Mouse (Mus musculus): Measurements from ENCODE around the gene Endou. TPM values are rescaled to one million over a fixed set of nuclear protein-coding genes. Genes with fewer than 3 reads are reported as not detected.

Gene Endou
- polyA plus RNA-seq, 1 experiment from 2014 or later, result not detected

DNA sequence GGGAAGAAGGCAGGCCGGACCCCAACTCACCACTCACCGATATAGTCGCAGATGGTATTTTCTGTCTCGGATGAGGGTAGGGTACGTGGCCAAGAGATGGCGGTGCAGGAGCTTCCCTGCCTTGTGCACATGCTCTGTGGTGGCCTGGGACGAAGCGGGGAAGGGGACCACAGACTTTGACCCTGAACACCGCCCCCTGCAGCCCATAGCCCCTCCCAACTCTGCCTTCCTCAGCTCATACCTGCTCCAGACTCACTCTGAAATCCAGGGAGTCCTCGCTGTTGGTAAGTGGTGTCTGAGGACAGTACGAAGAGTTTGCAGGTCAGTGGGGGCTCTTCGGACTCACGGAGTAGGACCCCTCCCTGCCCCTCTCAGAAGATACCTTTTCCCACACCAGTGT, 30.3 kb upstream of the Endou start:
- Histone ChIP-seq H3K27me3 (ENCODE audit: control insufficient read depth, insufficient read depth, low read length) (peaks cover under 1% of the 10 kb centered on the region; the same call in 1 of the 2 replicates), H3K27ac (ENCODE audit: low read depth, low read length) (no peak overlapping the region), H3K36me3 (ENCODE audit: control insufficient read depth, insufficient read depth, low read length) (no peaks in the 10 kb centered on the region), H3K4me1 (ENCODE audit: control insufficient read depth, insufficient read depth, low read length) (peaks cover 13% of the 10 kb centered on the region), H3K9ac (replicated peaks; ENCODE audit: low read depth, low read length) (no peak overlapping the region), H3K4me2 (ENCODE audit: low read depth, low read length) (no peak overlapping the region), H3K4me3 (ENCODE audit: low read depth, low read length) (no peak overlapping the region), H3K9me3 (ENCODE audit: control insufficient read depth, low read length) (no peaks in the 10 kb centered on the region)
- 45% methylated on average over 13 of the region's 13 CpGs for WGBS
- no peak for ATAC-seq (ENCODE audit: low read depth)

DNA sequence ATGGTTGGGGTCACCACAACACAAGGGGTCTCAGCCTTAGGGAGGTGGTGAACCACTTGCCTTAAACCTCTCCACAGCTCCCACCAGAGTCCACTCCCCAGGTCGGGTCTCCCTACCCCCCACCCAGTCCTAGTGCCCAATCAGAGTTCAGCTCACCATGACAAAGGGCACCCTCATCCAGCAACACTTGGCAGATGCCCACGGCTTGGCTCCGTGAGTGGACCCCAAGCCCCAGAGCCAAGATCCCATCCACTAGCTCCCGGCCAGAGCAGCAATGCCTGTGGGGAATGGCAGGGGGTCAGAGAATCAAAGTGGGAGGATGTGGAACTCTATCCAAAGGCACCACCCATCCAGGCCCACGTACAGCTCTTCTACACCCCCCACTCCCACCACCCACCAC, 29.8 kb upstream of the Endou start:
- Histone ChIP-seq H3K27ac (ENCODE audit: low read depth, low read length) (no peak overlapping the region), H3K4me1 (ENCODE audit: control insufficient read depth, insufficient read depth, low read length) (peaks cover 9% of the 10 kb centered on the region), H3K9ac (replicated peaks; ENCODE audit: low read depth, low read length) (no peak overlapping the region), H3K36me3 (ENCODE audit: control insufficient read depth, insufficient read depth, low read length) (no peaks in the 10 kb centered on the region), H3K4me3 (ENCODE audit: low read depth, low read length) (no peak overlapping the region), H3K4me2 (ENCODE audit: low read depth, low read length) (no peak overlapping the region), H3K9me3 (ENCODE audit: control insufficient read depth, low read length) (no peaks in the 10 kb centered on the region), H3K27me3 (ENCODE audit: control insufficient read depth, insufficient read depth, low read length) (no peaks in the 10 kb centered on the region)
- no peak for ATAC-seq (ENCODE audit: low read depth)
- WGBS, result 60% methylated on average over 5 of the region's 5 CpGs

- H3K27me3 ChIP-seq (ENCODE audit: control insufficient read depth, insufficient read depth, low read length), result no peaks in the 10 kb centered on the region
- WGBS, result 86% methylated on average over 9 of the region's 9 CpGs
- no peak for ATAC-seq (ENCODE audit: low read depth)
- H3K9me3 ChIP-seq (ENCODE audit: control insufficient read depth, low read length), result no peaks in the 10 kb centered on the region
- H3K27ac ChIP-seq (ENCODE audit: low read depth, low read length), result no peak overlapping the region
- H3K4me2 ChIP-seq (ENCODE audit: low read depth, low read length), result no peak overlapping the region
- no peak overlapping the region for H3K9ac ChIP-seq (replicated peaks; ENCODE audit: low read depth, low read length)
- H3K4me3 ChIP-seq (ENCODE audit: low read depth, low read length), result no peak overlapping the region
- no peaks in the 10 kb centered on the region for H3K36me3 ChIP-seq (ENCODE audit: control insufficient read depth, insufficient read depth, low read length)
- H3K4me1 ChIP-seq (ENCODE audit: control insufficient read depth, insufficient read depth, low read length), result peaks cover 5% of the 10 kb centered on the region; the same call in 1 of the 2 replicates
Observed at GRCm38 (mm10) chr15:97760006-97760405, 28.9 kb upstream of the Endou start.

DNA sequence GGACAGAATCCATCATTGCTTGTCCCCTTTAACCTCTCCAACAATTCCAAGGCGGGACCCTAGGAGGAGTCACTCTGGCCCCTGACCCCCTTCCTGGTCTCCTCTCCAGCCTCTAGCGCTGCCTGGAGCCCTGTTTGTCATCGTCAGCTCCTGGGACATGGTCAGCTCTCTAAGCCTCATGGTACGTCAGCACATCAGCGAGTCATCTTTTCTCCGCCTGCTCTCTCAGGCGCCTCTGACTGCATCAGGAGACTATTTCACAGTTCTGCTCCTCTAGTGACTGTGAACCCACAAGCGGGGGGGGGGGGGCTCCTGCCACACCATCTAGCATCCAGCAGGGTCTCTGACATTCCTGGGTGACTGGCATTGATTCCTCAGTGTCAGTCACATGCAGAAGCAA, 24.2 kb upstream of the Endou start:
- Histone ChIP-seq H3K36me3 (ENCODE audit: control insufficient read depth, insufficient read depth, low read length) (no peaks in the 10 kb centered on the region), H3K4me2 (ENCODE audit: low read depth, low read length) (no peak overlapping the region), H3K4me3 (ENCODE audit: low read depth, low read length) (no peak overlapping the region), H3K9me3 (ENCODE audit: control insufficient read depth, low read length) (no peaks in the 10 kb centered on the region), H3K27me3 (ENCODE audit: control insufficient read depth, insufficient read depth, low read length) (no peaks in the 10 kb centered on the region), H3K4me1 (ENCODE audit: control insufficient read depth, insufficient read depth, low read length) (peaks cover 12% of the 10 kb centered on the region; the same call in 1 of the 2 replicates), H3K9ac (replicated peaks; ENCODE audit: low read depth, low read length) (no peak overlapping the region), H3K27ac (ENCODE audit: low read depth, low read length) (no peak overlapping the region)
- WGBS, result 53% methylated on average over 8 of the region's 8 CpGs
- no peak for ATAC-seq (ENCODE audit: low read depth)

GRCm38 (mm10) chr15:97754476-97754875, 23.3 kb upstream of the Endou start:
- ATAC-seq (ENCODE audit: low read depth), result no peak
- 59% methylated on average over 6 of the region's 6 CpGs for WGBS
- no peak overlapping the region for H3K9ac ChIP-seq (replicated peaks; ENCODE audit: low read depth, low read length)

GRCm38 (mm10) chr15:97752491-97752890, 21.4 kb upstream of the Endou start:
- Histone ChIP-seq H3K36me3 (ENCODE audit: control insufficient read depth, insufficient read depth, low read length) (no peaks in the 10 kb centered on the region), H3K27me3 (ENCODE audit: control insufficient read depth, insufficient read depth, low read length) (no peaks in the 10 kb centered on the region), H3K4me1 (ENCODE audit: control insufficient read depth, insufficient read depth, low read length) (peaks cover 14% of the 10 kb centered on the region; the same call in 1 of the 2 replicates), H3K9ac (replicated peaks; ENCODE audit: low read depth, low read length) (no peak overlapping the region), H3K9me3 (ENCODE audit: control insufficient read depth, low read length) (no peaks in the 10 kb centered on the region), H3K4me2 (ENCODE audit: low read depth, low read length) (no peak overlapping the region), H3K4me3 (ENCODE audit: low read depth, low read length) (no peak overlapping the region), H3K27ac (ENCODE audit: low read depth, low read length) (no peak overlapping the region)
- WGBS, result 90% methylated on average over 5 of the region's 5 CpGs
- ATAC-seq (ENCODE audit: low read depth), result no peak

More at GRCm38 (mm10) chr15:97754476-97754875, 23.3 kb upstream of the Endou start:
- Histone ChIP-seq H3K27ac (ENCODE audit: low read depth, low read length) (no peak overlapping the region), H3K9me3 (ENCODE audit: control insufficient read depth, low read length) (no peaks in the 10 kb centered on the region), H3K4me2 (ENCODE audit: low read depth, low read length) (no peak overlapping the region), H3K4me1 (ENCODE audit: control insufficient read depth, insufficient read depth, low read length) (peaks cover 14% of the 10 kb centered on the region; the same call in 1 of the 2 replicates), H3K27me3 (ENCODE audit: control insufficient read depth, insufficient read depth, low read length) (no peaks in the 10 kb centered on the region), H3K4me3 (ENCODE audit: low read depth, low read length) (no peak overlapping the region), H3K36me3 (ENCODE audit: control insufficient read depth, insufficient read depth, low read length) (no peaks in the 10 kb centered on the region)

- Histone ChIP-seq H3K4me1 (ENCODE audit: control insufficient read depth, insufficient read depth, low read length) (peaks cover 14% of the 10 kb centered on the region; the same call in 1 of the 2 replicates), H3K9me3 (ENCODE audit: control insufficient read depth, low read length) (no peaks in the 10 kb centered on the region), H3K4me3 (ENCODE audit: low read depth, low read length) (no peak overlapping the region), H3K36me3 (ENCODE audit: control insufficient read depth, insufficient read depth, low read length) (no peaks in the 10 kb centered on the region), H3K9ac (replicated peaks; ENCODE audit: low read depth, low read length) (no peak overlapping the region), H3K27me3 (ENCODE audit: control insufficient read depth, insufficient read depth, low read length) (no peaks in the 10 kb centered on the region), H3K27ac (ENCODE audit: low read depth, low read length) (no peak overlapping the region), H3K4me2 (ENCODE audit: low read depth, low read length) (no peak overlapping the region)
- 81% methylated on average over 2 of the region's 2 CpGs for WGBS
- no peak for ATAC-seq (ENCODE audit: low read depth)
Observed at GRCm38 (mm10) chr15:97751676-97752075, 20.5 kb upstream of the Endou start.

DNA sequence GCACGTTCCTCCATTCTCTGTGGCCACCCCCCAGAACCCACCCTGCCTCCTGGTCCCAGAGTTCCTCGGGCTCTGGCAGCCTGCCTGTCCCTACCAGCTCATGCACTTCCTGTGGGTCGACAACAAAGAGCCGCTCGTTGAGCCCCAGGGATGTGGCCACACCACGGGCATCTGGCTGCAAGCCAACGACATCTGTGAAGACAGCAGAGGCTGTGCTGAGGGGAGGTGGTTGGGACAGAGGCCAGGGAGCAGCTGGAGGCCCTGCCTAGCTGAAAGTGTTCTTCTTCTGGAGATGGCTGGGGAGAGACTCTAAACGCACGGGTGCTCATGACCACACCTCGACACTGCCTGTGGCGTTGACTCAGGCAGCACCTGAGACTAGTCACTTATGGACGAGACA, 19.6 kb upstream of the Endou start:
- Histone ChIP-seq H3K9ac (replicated peaks; ENCODE audit: low read depth, low read length) (no peak overlapping the region), H3K4me2 (ENCODE audit: low read depth, low read length) (no peak overlapping the region), H3K36me3 (ENCODE audit: control insufficient read depth, insufficient read depth, low read length) (no peaks in the 10 kb centered on the region), H3K27ac (ENCODE audit: low read depth, low read length) (peak overlapping the region; percentile 44; the same call in 1 of the 2 replicates), H3K4me3 (ENCODE audit: low read depth, low read length) (no peak overlapping the region), H3K9me3 (ENCODE audit: control insufficient read depth, low read length) (no peaks in the 10 kb centered on the region), H3K4me1 (ENCODE audit: control insufficient read depth, insufficient read depth, low read length) (peaks cover 14% of the 10 kb centered on the region; the same call in 1 of the 2 replicates), H3K27me3 (ENCODE audit: control insufficient read depth, insufficient read depth, low read length) (no peaks in the 10 kb centered on the region)
- WGBS, result 15% methylated on average over 12 of the region's 12 CpGs
- ATAC-seq (ENCODE audit: low read depth), result peak; percentile 91

- H3K36me3 ChIP-seq (ENCODE audit: control insufficient read depth, insufficient read depth, low read length), result no peaks in the 10 kb centered on the region
- peaks cover 19% of the 10 kb centered on the region; the same call in 1 of the 2 replicates for H3K4me1 ChIP-seq (ENCODE audit: control insufficient read depth, insufficient read depth, low read length)
- WGBS, result 93% methylated on average over 13 of the region's 13 CpGs
- H3K4me3 ChIP-seq (ENCODE audit: low read depth, low read length), result no peak overlapping the region
- no peak for ATAC-seq (ENCODE audit: low read depth)
- H3K9ac ChIP-seq (replicated peaks; ENCODE audit: low read depth, low read length), result no peak overlapping the region
- H3K4me2 ChIP-seq (ENCODE audit: low read depth, low read length), result no peak overlapping the region
- H3K9me3 ChIP-seq (ENCODE audit: control insufficient read depth, low read length), result no peaks in the 10 kb centered on the region
- no peak overlapping the region for H3K27ac ChIP-seq (ENCODE audit: low read depth, low read length)
- H3K27me3 ChIP-seq (ENCODE audit: control insufficient read depth, insufficient read depth, low read length), result no peaks in the 10 kb centered on the region
Observed at GRCm38 (mm10) chr15:97749841-97750240, 18.7 kb upstream of the Endou start.

Data from neural tube, embryonic 14.5 days (tissue).